Mouse (Mus musculus) thymus, adult 2 months (tissue): Measurements from ENCODE around the gene Snx8.

Experiments used
- CTCF ChIP-seq: fragments of 200-500 bp; IDR thresholded peaks from 2 replicates; pipeline ENCODE4 v1.5.1; 2012; ENCODE audit warnings: mild to moderate bottlenecking, control low read depth, low read length, moderate library complexity, borderline replicate concordance; ENCODE audit not compliant: control insufficient read depth, poor library complexity, insufficient read depth; ENCODE audit errors: extremely low read depth
- POLR2A ChIP-seq: fragments of 200-500 bp; IDR thresholded peaks from 2 replicates; pipeline ENCODE4 v1.6.1; 2012; ENCODE audit warnings: mild to moderate bottlenecking, low read length, control low read depth, moderate library complexity; ENCODE audit not compliant: control insufficient read depth, poor library complexity, insufficient read depth; ENCODE audit errors: extremely low read depth

GRCm38 (mm10) chr5:140292152-140292551 is 96.9 kb downstream of the Snx8 start:
- TF ChIP-seq POLR2A (no peak), CTCF (peak; percentile 35; the same call in 1 of the 2 replicates)
